Mouse (Mus musculus): Measurements from ENCODE around the gene Nav1.

DNA sequence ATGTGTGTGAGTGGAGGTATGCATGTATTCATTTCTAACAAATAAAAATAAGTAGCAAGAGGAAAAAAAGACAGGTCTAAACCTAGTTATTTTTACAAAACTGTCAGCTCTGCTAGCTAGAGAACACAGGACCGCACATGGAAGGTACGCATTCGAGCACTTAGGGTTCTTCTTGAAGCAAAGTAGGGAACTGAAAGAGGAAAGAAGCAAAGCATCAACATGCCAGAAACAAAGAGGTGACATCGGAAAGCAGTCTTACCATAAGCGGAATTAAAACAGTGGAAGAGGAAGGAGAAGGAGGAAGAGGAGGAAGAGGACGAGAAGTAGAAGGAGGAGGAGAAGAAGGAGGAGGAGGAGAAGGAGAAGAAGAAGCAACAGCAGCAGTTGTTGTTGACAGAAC, 179.7 kb downstream of the Nav1 start:
- no peak for TF ChIP-seq CTCF (IDR thresholded peaks at IDR 0.05; ENCODE audit: low read depth, low read length)
- no peak for TF ChIP-seq POLR2A (IDR thresholded peaks at IDR 0.05; ENCODE audit: insufficient read depth, low read length)
- no peak for TF ChIP-seq EP300 (IDR thresholded peaks at IDR 0.05; ENCODE audit: insufficient read depth, low read depth, low read length)
